Mouse (Mus musculus) ES-E14 (cell line): ENCODE measurements around the gene Lck. TPM values are rescaled to one million over a fixed set of nuclear protein-coding genes. Genes with fewer than 3 reads are reported as not detected.

Experiments
- DNase-seq: peaks from one replicate; pipeline ENCODE4 v3.0.0-alpha.2; 2013; ENCODE audit warnings: low read depth, low spot score
- H3K27ac ChIP-seq: 2 replicates; pipeline ENCODE4 v1.5.1; 2012; ENCODE audit warnings: low read depth, mild to moderate bottlenecking, low read length, moderate library complexity, mixed read lengths; ENCODE audit not compliant: poor library complexity, insufficient read depth, severe bottlenecking
- H3K36me3 ChIP-seq: 2 replicates; pipeline ENCODE4 v1.6.1; 2012; ENCODE audit warnings: mild to moderate bottlenecking, low read length, moderate library complexity, mixed read lengths; ENCODE audit not compliant: control insufficient read depth, poor library complexity, insufficient read depth, severe bottlenecking
- H3K4me1 ChIP-seq, 2 experiments: fragments of 150-350 bp in 1 of 2; sonication (generic) in 1 of 2; 2 replicates each; pipeline ENCODE4 v1.6.1; 2012; ENCODE audit warnings: low read length in 2 of 2, mild to moderate bottlenecking in 1 of 2, mixed read lengths in 1 of 2; ENCODE audit not compliant: control insufficient read depth in 2 of 2, insufficient read depth in 2 of 2, poor library complexity in 1 of 2
- H3K4me3 ChIP-seq, 2 experiments: fragments of 150-350 bp in 1 of 2; sonication (generic) in 1 of 2; 2 replicates each; pipeline ENCODE4 v1.5.1; 2012; ENCODE audit warnings: low read length in 2 of 2, low read depth in 1 of 2, mild to moderate bottlenecking in 1 of 2, mixed read lengths in 1 of 2; ENCODE audit not compliant: insufficient read depth in 1 of 2, poor library complexity in 1 of 2, severe bottlenecking in 1 of 2
- H3K9ac ChIP-seq: 2 replicates; pipeline ENCODE4 v1.6.1; 2012; ENCODE audit warnings: low read depth, mild to moderate bottlenecking, low read length, mixed read lengths; ENCODE audit not compliant: poor library complexity, insufficient read depth, severe bottlenecking
- H3K9me3 ChIP-seq: fragments of 150-350 bp; sonication (generic); 2 replicates; pipeline ENCODE4 v1.6.1; 2012; ENCODE audit warnings: low read depth, mild to moderate bottlenecking, low read length; ENCODE audit not compliant: control insufficient read depth, insufficient read depth
- CHD2 ChIP-seq: IDR thresholded peaks from 2 replicates; pipeline ENCODE4 v1.6.1; 2014; ENCODE audit warnings: mild to moderate bottlenecking, low read depth, low read length, inconsistent platforms
- HCFC1 ChIP-seq: IDR thresholded peaks from 2 replicates; pipeline ENCODE4 v1.6.1; 2012; ENCODE audit warnings: low read length, inconsistent platforms, borderline replicate concordance; ENCODE audit not compliant: insufficient read depth
- MAFK ChIP-seq: IDR thresholded peaks from 2 replicates; pipeline ENCODE4 v1.6.1; 2014; ENCODE audit warnings: mild to moderate bottlenecking, low read depth, low read length, inconsistent platforms; ENCODE audit not compliant: insufficient read depth
- ZC3H11A ChIP-seq: IDR thresholded peaks from 2 replicates; pipeline ENCODE4 v1.6.1; 2012; ENCODE audit warnings: low read depth, mild to moderate bottlenecking, inconsistent platforms, low read length, borderline replicate concordance
- ZNF384 ChIP-seq: IDR thresholded peaks from 2 replicates; pipeline ENCODE4 v1.6.1; 2012; ENCODE audit warnings: low read depth, low read length, inconsistent platforms
- in situ Hi-C, 2 experiments: fragments of 600-800 bp; cut with MboI; formaldehyde crosslinking; loops; one replicate each; pipeline ENCODE4 v1.15.1; 2025; ENCODE audit warnings: low sequenced_read_pairs in 2 of 2, inconsistent platforms in 1 of 2; ENCODE audit not compliant: unreplicated experiment in 2 of 2
- total RNA-seq: library from RNA; depleted of rRNA; stranded (reverse); fragments of 300-350 nt; gene quantifications from 2 replicates; pipeline ENCODE4 v1.2.3, GENCODE M21; 2012

Gene Lck
- total RNA-seq, 1 experiment: 19.1 TPM

- in situ Hi-C loops: no loop called here
- DNase-seq: no peak
- no peak overlapping the region for H3K9ac ChIP-seq
Measured at GRCm38 (mm10) chr4:129509650-129510049, 63.8 kb downstream of the Lck start.

GRCm38 (mm10) chr4:129508834-129509600 is 64.4 kb downstream of the Lck start:
- H3K9ac ChIP-seq: 0 out of 2 replicates have a peak overlapping the region, but pooled peaks have one; percentile 5
- no peaks in the 10 kb centered on the region for H3K36me3 ChIP-seq
- H3K4me3 ChIP-seq: peak overlapping the region in 1 of 2 experiments; percentile 15; a peak in 1 of 4 replicates
- in situ Hi-C loops: no loop called here
- H3K9me3 ChIP-seq: no peaks in the 10 kb centered on the region
- TF ChIP-seq ZC3H11A (no peak), CHD2 (no peak), ZNF384 (no peak), MAFK (no peak), HCFC1 (no peak)
- no peak overlapping the region for H3K27ac ChIP-seq
- DNase-seq: no peak
- H3K4me1 ChIP-seq: peaks cover 10 to 25% of the 10 kb centered on the region in 2 experiments

More at GRCm38 (mm10) chr4:129509650-129510049, 63.8 kb downstream of the Lck start:
- H3K4me1 ChIP-seq: peaks cover 9 to 18% of the 10 kb centered on the region in 2 experiments
- no peaks in the 10 kb centered on the region for H3K36me3 ChIP-seq
- TF ChIP-seq ZNF384 (no peak), MAFK (no peak), CHD2 (no peak), ZC3H11A (no peak), HCFC1 (no peak)
- no peak overlapping the region for H3K27ac ChIP-seq
- H3K4me3 ChIP-seq: no peak overlapping the region
- no peaks in the 10 kb centered on the region for H3K9me3 ChIP-seq

- Histone ChIP-seq H3K9ac (no peak overlapping the region), H3K4me3 (no peak overlapping the region), H3K9me3 (no peaks in the 10 kb centered on the region), H3K27ac (no peak overlapping the region), H3K4me1 (peaks cover 15 to 31% of the 10 kb centered on the region in 2 experiments), H3K36me3 (no peaks in the 10 kb centered on the region)
- no peak for DNase-seq
- in situ Hi-C loops: no loop called here
- no peak for TF ChIP-seq ZNF384
- no peak for TF ChIP-seq CHD2
Measured at GRCm38 (mm10) chr4:129508237-129508515, 65.3 kb downstream of the Lck start.

- Histone ChIP-seq H3K27ac (no peak overlapping the region), H3K9me3 (no peaks in the 10 kb centered on the region), H3K9ac (no peak overlapping the region), H3K4me1 (peaks cover 19 to 29% of the 10 kb centered on the region in 2 experiments), H3K36me3 (no peaks in the 10 kb centered on the region), H3K4me3 (no peak overlapping the region)
- in situ Hi-C loops: no loop called here
- DNase-seq: no peak
- no peak for TF ChIP-seq ZC3H11A
- no peak for TF ChIP-seq HCFC1
- TF ChIP-seq MAFK: no peak
- no peak for TF ChIP-seq ZNF384
- no peak for TF ChIP-seq CHD2
Measured at GRCm38 (mm10) chr4:129507434-129508236, 65.8 kb downstream of the Lck start.
